Mouse (Mus musculus) midbrain, embryonic 10.5 days (tissue): ENCODE measurements at regions not wholly inside any gene's neighbourhood (a gene's known extent, or its start where the extent isn't known, plus 50 kb on each side); places are given as distances from the start of the nearest gene placed in this dataset.

Experiments
- DNase-seq: peaks from one replicate; pipeline ENCODE4 v3.0.0-alpha.2; 2017; ENCODE audit warnings: low spot score
- H3K27ac ChIP-seq: fragments of 300-500 bp; sonication (generic); replicated peaks from 2 replicates; pipeline ENCODE4 v1.5.1; 2016; ENCODE audit warnings: mild to moderate bottlenecking
- H3K27me3 ChIP-seq: fragments of 300-500 bp; sonication (generic); 2 replicates; pipeline ENCODE4 v1.6.1; 2016; ENCODE audit warnings: low read depth, mild to moderate bottlenecking; ENCODE audit not compliant: poor library complexity, severe bottlenecking
- H3K36me3 ChIP-seq: fragments of 300-500 bp; sonication (generic); 2 replicates; pipeline ENCODE4 v1.6.1; 2016; ENCODE audit warnings: mild to moderate bottlenecking, moderate library complexity
- H3K4me1 ChIP-seq: fragments of 300-500 bp; sonication (generic); 2 replicates; pipeline ENCODE4 v1.6.1; 2016
- H3K4me3 ChIP-seq: fragments of 300-500 bp; sonication (generic); 2 replicates; pipeline ENCODE4 v1.5.1; 2016; ENCODE audit warnings: mild to moderate bottlenecking, moderate library complexity
- H3K9me3 ChIP-seq: fragments of 300-500 bp; sonication (generic); replicated peaks from 2 replicates; pipeline ENCODE4 v1.6.1; 2016; ENCODE audit warnings: mild to moderate bottlenecking
- WGBS: fragments of 180-500 bp; shearing (Covaris S2); methylation state at CpG from one replicate; pipeline ENCODE4 v1.1.7; 2016; 5-methylcytosine and 5-hydroxymethylcytosine counted together

DNA sequence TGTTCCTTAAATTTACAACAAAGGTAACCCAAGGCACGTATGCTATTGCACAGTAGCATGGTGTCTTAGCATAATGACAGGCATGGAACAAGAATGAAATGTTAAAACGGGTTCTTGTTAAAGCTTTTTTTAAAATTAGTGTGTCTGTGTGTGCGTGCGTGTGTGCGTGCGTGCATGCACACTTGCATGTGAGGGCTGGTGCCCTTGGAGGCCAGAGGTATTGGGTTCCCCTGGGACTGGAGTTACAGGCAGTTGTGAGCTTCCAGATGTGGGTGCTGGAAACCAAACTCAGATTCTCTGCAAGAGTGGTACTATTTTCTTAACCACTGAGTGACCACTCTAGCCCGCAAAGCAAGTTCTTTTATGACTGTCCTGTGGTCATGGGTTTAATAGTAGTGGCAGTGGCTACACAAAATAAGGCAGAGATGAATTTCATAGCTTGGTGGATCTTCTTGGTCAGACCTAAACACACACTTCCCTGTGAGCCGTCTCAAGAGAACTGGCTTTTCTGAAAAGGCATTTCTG is 59.3 kb upstream of the Dgkg start:
- Histone ChIP-seq H3K4me3 (no peak overlapping the region), H3K27me3 (no peaks in the 10 kb centered on the region), H3K4me1 (peaks cover 9% of the 10 kb centered on the region), H3K9me3 (no peaks in the 10 kb centered on the region), H3K36me3 (no peaks in the 10 kb centered on the region), H3K27ac (no peak overlapping the region)
- 87% methylated on average over 8 of the region's 8 CpGs for WGBS
- no peak for DNase-seq

DNA sequence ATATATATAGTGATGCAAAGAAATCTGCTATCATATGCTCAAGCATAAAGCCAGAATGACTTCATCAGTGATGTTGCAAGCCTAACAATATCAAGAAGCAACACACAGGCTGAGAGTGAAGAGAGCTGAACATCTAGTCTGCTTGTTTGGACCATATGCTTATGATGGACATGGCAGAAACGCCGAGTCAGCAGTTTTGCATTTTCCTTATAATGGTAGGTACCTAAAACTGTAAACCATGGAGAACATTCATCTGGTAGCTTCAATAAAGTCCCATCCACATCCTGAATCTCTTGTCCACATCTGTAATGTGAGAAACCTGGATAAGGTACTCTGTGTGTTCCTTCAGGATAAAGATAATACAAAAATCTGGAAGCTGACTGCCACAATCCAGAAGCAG is 57.3 kb upstream of the Dgkg start:
- no peaks in the 10 kb centered on the region for H3K36me3 ChIP-seq
- H3K27ac ChIP-seq, result no peak overlapping the region
- H3K4me3 ChIP-seq, result no peak overlapping the region
- no peaks in the 10 kb centered on the region for H3K9me3 ChIP-seq
- H3K27me3 ChIP-seq, result no peaks in the 10 kb centered on the region
- DNase-seq, result no peak
- 94% methylated on average over 2 of the region's 2 CpGs for WGBS
- H3K4me1 ChIP-seq, result no peaks in the 10 kb centered on the region

DNA sequence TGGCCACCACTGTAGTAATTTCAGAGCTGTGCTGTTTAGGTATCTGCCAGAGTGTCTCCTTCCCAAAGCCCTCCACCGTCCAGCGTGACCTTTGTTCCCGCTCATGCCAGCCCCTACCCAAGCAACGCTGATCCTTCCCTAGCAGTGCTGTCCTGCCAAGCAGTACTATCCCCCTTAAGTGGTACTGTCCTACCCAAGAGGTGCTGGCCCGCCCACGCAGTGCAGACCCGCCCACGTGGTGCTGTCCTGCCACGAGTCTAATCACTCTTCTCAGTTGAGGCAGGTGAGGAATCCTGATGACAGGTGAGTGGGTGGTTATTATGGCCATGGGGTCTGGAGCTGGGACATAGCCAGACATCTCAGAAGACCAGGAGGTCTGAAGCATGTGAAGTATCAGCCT is 51.7 kb upstream of the Dgkg start:
- WGBS, result 65% methylated on average over 9 of the region's 9 CpGs

More for the DNA sequence above, 51.7 kb upstream of the Dgkg start:
- Histone ChIP-seq H3K9me3 (no peaks in the 10 kb centered on the region), H3K4me3 (no peak overlapping the region), H3K4me1 (no peaks in the 10 kb centered on the region), H3K27ac (no peak overlapping the region), H3K27me3 (no peaks in the 10 kb centered on the region), H3K36me3 (no peaks in the 10 kb centered on the region)
- no peak for DNase-seq
